Mouse (Mus musculus): ENCODE data around the gene Scn3b.

Gene Scn3b

GRCm38 (mm10) chr9:40263874-40264273 is 5.1 kb upstream of the Scn3b start:
- in situ Hi-C loops (cut with MboI; ENCODE audit: unreplicated experiment in 2 of 2): no loop called here

GRCm38 (mm10) chr9:40268040-40268747 is 823 bp upstream of the Scn3b start:
- in situ Hi-C loops (cut with MboI; ENCODE audit: unreplicated experiment in 2 of 2): no loop called here

- in situ Hi-C loops (cut with MboI; ENCODE audit: unreplicated experiment in 2 of 2): no loop called here
These were observed 292 bp upstream of the Scn3b start for GRCm38 (mm10) chr9:40268748-40269102.

- in situ Hi-C loops (cut with MboI; ENCODE audit: unreplicated experiment in 2 of 2): no loop called here
These were observed 863 bp downstream of the Scn3b start for GRCm38 (mm10) chr9:40269880-40270279.

- in situ Hi-C loops (cut with MboI; ENCODE audit: unreplicated experiment in 2 of 2): no loop called here
These were observed 2.1 kb downstream of the Scn3b start for GRCm38 (mm10) chr9:40271075-40271474.

GRCm38 (mm10) chr9:40272822-40273221 is 3.8 kb downstream of the Scn3b start:
- in situ Hi-C loops (cut with MboI; ENCODE audit: unreplicated experiment in 2 of 2): no loop called here

- in situ Hi-C loops (cut with MboI; ENCODE audit: unreplicated experiment in 2 of 2): no loop called here
These were observed 6.9 kb downstream of the Scn3b start for GRCm38 (mm10) chr9:40275904-40276303.

- in situ Hi-C loops (cut with MboI; ENCODE audit: unreplicated experiment in 2 of 2): no loop called here
These were observed 8.7 kb downstream of the Scn3b start for GRCm38 (mm10) chr9:40277671-40278070.

- in situ Hi-C loops (cut with MboI; ENCODE audit: unreplicated experiment in 2 of 2): no loop called here
These were observed 10.4 kb downstream of the Scn3b start for GRCm38 (mm10) chr9:40279438-40279837.

- in situ Hi-C loops (cut with MboI; ENCODE audit: unreplicated experiment in 2 of 2): no loop called here
These were observed 14.0 kb downstream of the Scn3b start for GRCm38 (mm10) chr9:40282968-40283367.

GRCm38 (mm10) chr9:40292475-40292874 is 23.5 kb downstream of the Scn3b start:
- in situ Hi-C loops (cut with MboI; ENCODE audit: unreplicated experiment in 2 of 2): no loop called here

GRCm38 (mm10) chr9:40293286-40293685 is 24.3 kb downstream of the Scn3b start:
- in situ Hi-C loops (cut with MboI; ENCODE audit: unreplicated experiment in 2 of 2): no loop called here

- in situ Hi-C loops (cut with MboI; ENCODE audit: unreplicated experiment in 2 of 2): no loop called here
These were observed 24.7 kb downstream of the Scn3b start for GRCm38 (mm10) chr9:40293740-40294139.

GRCm38 (mm10) chr9:40294210-40294609 is 25.2 kb downstream of the Scn3b start:
- in situ Hi-C loops (cut with MboI; ENCODE audit: unreplicated experiment in 2 of 2): no loop called here

GRCm38 (mm10) chr9:40294866-40295265 is 25.8 kb downstream of the Scn3b start:
- in situ Hi-C loops (cut with MboI; ENCODE audit: unreplicated experiment in 2 of 2): no loop called here

- in situ Hi-C loops (cut with MboI; ENCODE audit: unreplicated experiment in 2 of 2): no loop called here
These were observed 27.2 kb downstream of the Scn3b start for GRCm38 (mm10) chr9:40296251-40296650.

GRCm38 (mm10) chr9:40297969-40298368 is 29.0 kb downstream of the Scn3b start:
- in situ Hi-C loops (cut with MboI; ENCODE audit: unreplicated experiment in 2 of 2): no loop called here

- in situ Hi-C loops (cut with MboI; ENCODE audit: unreplicated experiment in 2 of 2): no loop called here
These were observed 30.3 kb downstream of the Scn3b start for GRCm38 (mm10) chr9:40299323-40299722.

GRCm38 (mm10) chr9:40300018-40300989 is 31.3 kb downstream of the Scn3b start:
- in situ Hi-C loops (cut with MboI; ENCODE audit: unreplicated experiment in 2 of 2): no loop called here

GRCm38 (mm10) chr9:40301475-40301874 is 32.5 kb downstream of the Scn3b start:
- in situ Hi-C loops (cut with MboI; ENCODE audit: unreplicated experiment in 2 of 2): no loop called here

- in situ Hi-C loops (cut with MboI; ENCODE audit: unreplicated experiment in 2 of 2): no loop called here
These were observed 33.4 kb downstream of the Scn3b start for GRCm38 (mm10) chr9:40302375-40302774.

- in situ Hi-C loops (cut with MboI; ENCODE audit: unreplicated experiment in 2 of 2): no loop called here
These were observed 35.2 kb downstream of the Scn3b start for GRCm38 (mm10) chr9:40304243-40304642.

Data from v-Abl transformed pro-B cells (cell line).